Mouse (Mus musculus): ENCODE measurements at regions not wholly inside any gene's neighbourhood (a gene's known extent, or its start where the extent isn't known, plus 50 kb on each side); places are given as distances from the start of the nearest gene placed in this dataset.

- Histone ChIP-seq H3K27me3 (replicated peaks) (no peaks in the 10 kb centered on the region), H3K36me3 (no peaks in the 10 kb centered on the region), H3K9me3 (no peaks in the 10 kb centered on the region), H3K4me3 (replicated peaks) (no peak overlapping the region), H3K9ac (no peak overlapping the region), H3K27ac (no peak overlapping the region), H3K4me2 (no peak overlapping the region), H3K4me1 (no peaks in the 10 kb centered on the region)
- WGBS: 77% methylated on average over 10 of the region's 10 CpGs
- ATAC-seq (ENCODE audit: insufficient read depth, low FRiP score, low read depth): no peak
Measured at GRCm38 (mm10) chr14:75396511-75397026, 59.2 kb upstream of the Siah3 start.

- H3K9ac ChIP-seq: no peak overlapping the region
- 58% methylated on average over 2 of the region's 2 CpGs for WGBS
- no peak overlapping the region for H3K4me3 ChIP-seq (replicated peaks)
- no peaks in the 10 kb centered on the region for H3K4me1 ChIP-seq
- no peak overlapping the region for H3K27ac ChIP-seq
- no peak for ATAC-seq (ENCODE audit: insufficient read depth, low FRiP score, low read depth)
- no peak overlapping the region for H3K4me2 ChIP-seq
- no peaks in the 10 kb centered on the region for H3K36me3 ChIP-seq
- H3K9me3 ChIP-seq: no peaks in the 10 kb centered on the region
- H3K27me3 ChIP-seq (replicated peaks): no peaks in the 10 kb centered on the region
Measured at GRCm38 (mm10) chr14:75399678-75400077, 56.1 kb upstream of the Siah3 start.

DNA sequence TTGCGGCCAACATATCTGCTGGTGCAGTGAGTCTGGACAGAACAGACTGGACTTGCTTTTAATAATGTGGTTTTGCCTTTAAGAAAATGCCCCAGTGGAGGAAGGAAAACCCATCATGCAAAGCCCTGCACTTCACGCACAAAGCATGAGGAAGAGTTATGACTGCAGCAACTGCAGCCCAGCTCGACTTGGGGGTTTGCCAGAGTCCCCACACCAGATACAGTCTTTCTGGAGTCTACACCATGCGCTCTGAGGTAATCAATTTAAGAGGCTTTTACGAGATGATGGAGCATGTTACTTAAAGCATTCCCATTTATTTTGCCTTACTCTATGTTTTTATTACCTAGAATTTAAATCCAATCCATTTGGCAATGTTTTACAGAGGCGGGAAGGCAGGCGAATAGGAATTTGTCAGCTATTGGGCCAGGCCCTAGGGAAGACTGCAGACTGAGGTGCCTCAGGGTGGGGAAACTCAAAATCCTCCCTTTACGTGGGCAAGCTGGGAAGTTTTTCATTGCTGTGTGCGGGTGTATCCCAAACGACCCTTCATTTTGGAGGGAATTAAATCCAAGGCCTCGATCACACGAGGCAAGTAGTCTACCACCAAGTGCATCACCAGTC, 53.2 kb upstream of the Siah3 start:
- Histone ChIP-seq H3K27ac (no peak overlapping the region), H3K4me3 (replicated peaks) (no peak overlapping the region), H3K9me3 (no peaks in the 10 kb centered on the region), H3K4me1 (no peaks in the 10 kb centered on the region), H3K9ac (no peak overlapping the region), H3K36me3 (no peaks in the 10 kb centered on the region), H3K4me2 (no peak overlapping the region), H3K27me3 (replicated peaks) (no peaks in the 10 kb centered on the region)
- peak; percentile 50; the same call in 1 of the 2 replicates for ATAC-seq (ENCODE audit: insufficient read depth, low FRiP score, low read depth)
- WGBS: 55% methylated on average over 12 of the region's 12 CpGs

Data from stomach, embryonic 15.5 days (tissue).